23 mouse cellular contexts compared by ENCODE assay signal in the genomic region with DNA sequence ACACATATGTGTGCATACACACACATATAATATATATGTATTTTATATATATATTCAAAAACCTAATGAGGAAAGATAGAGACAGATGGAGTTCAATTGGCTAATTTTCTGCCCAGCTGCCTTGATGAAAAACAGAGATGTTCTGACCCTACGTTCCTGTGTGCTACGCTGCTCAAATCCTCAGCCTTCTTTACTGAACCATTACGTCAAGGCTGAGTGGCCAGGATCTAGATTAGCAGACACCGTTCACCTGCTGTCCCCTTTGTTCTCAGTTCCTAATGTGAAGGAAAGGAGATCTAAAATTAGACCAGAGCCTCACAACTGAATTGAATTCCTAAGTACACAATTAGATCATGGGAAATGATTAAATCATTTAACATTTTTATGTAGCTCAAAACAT.
DNase-seq lines count a peak whose midpoint lies in the region; ATAC-seq lines count a peak whose summit lies in the region.
"Had no signal": no experiment of that assay in that cellular context is flagged by ENCODE, and none has a peak within 500 bp of the region (broad histone marks: within the 10 kb centered on the region; RNA-seq: fewer than 3 reads in every experiment).

No protein-coding gene starts in this region.

- ATAC-seq in cerebellum, adult (ENCODE audit: insufficient number of reproducible peaks, low FRiP score, low TSS enrichment): no peak
- no peak for ATAC-seq in heart, embryonic 12.5 days (ENCODE audit: insufficient number of reproducible peaks, low FRiP score)
- peak; percentile 90; the same call in 1 of the 2 replicates for ATAC-seq in kidney, embryonic 16.5 days (ENCODE audit: low FRiP score, low TSS enrichment)
- ATAC-seq: activated CD4-positive, CD25-positive, alpha-beta regulatory T cell, adult 4 months; CD4-positive, CD25-positive, alpha-beta regulatory T cell, adult 4 months; forebrain, embryonic 13.5 days; intestine, embryonic 16.5 days had no signal

- no peaks in the 10 kb centered on the region for H3K9me3 ChIP-seq in heart, embryonic 12.5 days (replicated peaks)
- no peaks in the 10 kb centered on the region for H3K9me3 ChIP-seq in kidney, embryonic 16.5 days (ENCODE audit: low read length)
- H3K9me3 ChIP-seq: forebrain, embryonic 13.5 days; heart, embryonic 13.5 days; limb, embryonic 10.5 days; megakaryocyte, embryonic 14.5 days had no signal

- no peak overlapping the region for H3K4me2 ChIP-seq in heart, embryonic 12.5 days
- H3K4me2 ChIP-seq in kidney, embryonic 16.5 days (replicated peaks; ENCODE audit: low read depth, low read length): no peak overlapping the region
- H3K4me2 ChIP-seq: forebrain, embryonic 13.5 days; heart, embryonic 13.5 days had no signal

- no peak overlapping the region for H3K9ac ChIP-seq in heart, embryonic 12.5 days
- H3K9ac ChIP-seq in kidney, embryonic 16.5 days (replicated peaks; ENCODE audit: low read length): no peak overlapping the region
- H3K9ac ChIP-seq: forebrain, embryonic 13.5 days; heart, embryonic 13.5 days had no signal

- H3K4me3 ChIP-seq in heart, embryonic 12.5 days: no peak overlapping the region
- no peak overlapping the region for H3K4me3 ChIP-seq in kidney, embryonic 16.5 days (ENCODE audit: low read length)
- H3K4me3 ChIP-seq: forebrain, embryonic 13.5 days; heart, embryonic 13.5 days; limb, embryonic 10.5 days; megakaryocyte, embryonic 14.5 days had no signal

- H3K27me3 ChIP-seq in heart, embryonic 12.5 days (replicated peaks): no peaks in the 10 kb centered on the region
- no peaks in the 10 kb centered on the region for H3K27me3 ChIP-seq in kidney, embryonic 16.5 days (ENCODE audit: insufficient read depth, low read length)
- H3K27me3 ChIP-seq: forebrain, embryonic 13.5 days; heart, embryonic 13.5 days; megakaryocyte, embryonic 14.5 days had no signal

- 32% methylated on average over 4 of the region's 4 CpGs for WGBS in heart, embryonic 12.5 days
- 26% methylated on average over 4 of the region's 4 CpGs for WGBS in kidney, embryonic 16.5 days

- no peak overlapping the region for H3K27ac ChIP-seq in heart, embryonic 12.5 days (ENCODE audit: poor library complexity, severe bottlenecking)
- H3K27ac ChIP-seq in kidney, embryonic 16.5 days (ENCODE audit: low read length): no peak overlapping the region
- H3K27ac ChIP-seq: forebrain, embryonic 13.5 days; heart, embryonic 13.5 days; limb, embryonic 10.5 days had no signal

- DNase-seq in cerebellum, postnatal 10 days: peak; percentile 7 to 17
- peak; percentile 6 to 41 for DNase-seq in heart, adult 9 months (ENCODE audit: low spot score in 2 of 2)
- DNase-seq in kidney, adult 9 months: no peak
- DNase-seq in brain, adult 2 months (ENCODE audit: low read depth, low spot score): peak; percentile 6
- DNase-seq in right cerebral cortex, postnatal 25 days: no peak
- DNase-seq: adrenal gland, postnatal 10 days; cerebellum, adult 18-20 months; gastrocnemius, postnatal 14 days; layer of hippocampus, adult 9-11 months; lung, adult 18-20 months; right cerebral cortex, postnatal 4 days; thymus, adult 2 months had no signal

- H3K36me3 ChIP-seq in heart, embryonic 12.5 days: no peaks in the 10 kb centered on the region
- no peaks in the 10 kb centered on the region for H3K36me3 ChIP-seq in kidney, embryonic 16.5 days (ENCODE audit: insufficient read depth, low read length)
- H3K36me3 ChIP-seq: G1E; heart, embryonic 13.5 days; limb, embryonic 10.5 days had no signal

- peaks cover 5% of the 10 kb centered on the region for H3K4me1 ChIP-seq in heart, embryonic 12.5 days (replicated peaks)
- H3K4me1 ChIP-seq in kidney, embryonic 16.5 days (ENCODE audit: insufficient read depth, low read length): 0 out of 2 replicates have a peak, but pooled peaks cover 2% of the 10 kb centered on the region
- H3K4me1 ChIP-seq: forebrain, embryonic 13.5 days; limb, embryonic 10.5 days; megakaryocyte, embryonic 14.5 days had no signal

Comparison
In these comparisons a context has a peak if more than half of its experiments do, and no peak if none do; other contexts are left out.
1. DNase-seq: peak in cerebellum, postnatal 10 days (2 of 2), heart, adult 9 months (2 of 2) and brain, adult 2 months (single experiment); none in kidney, adult 9 months (single experiment) and right cerebral cortex, postnatal 25 days (single experiment).